Mouse (Mus musculus): ENCODE results near the gene 2610507B11Rik. TPM values are rescaled to one million over a fixed set of nuclear protein-coding genes. Genes with fewer than 3 reads are reported as not detected.

Gene 2610507B11Rik
- 48.4 TPM for polyA plus RNA-seq (2014; fragmentation: Illumina TruSeq; extraction: RNeasy Lipid Tissue Mini Kit (QIAGEN cat#74804); ENCODE audit: low read depth, low replicate concordance)

GRCm38 (mm10) chr11:78261380-78262352, at the start of gene 2610507B11Rik:
TSS of gene 2610507B11Rik (plus strand) at chr11:78261752.

GRCm38 (mm10) chr11:78245627-78246317, 15.8 kb upstream of the 2610507B11Rik start, which contains the start of the genes Sdf2 and Supt6:
TSS of gene Sdf2 (plus strand) at chr11:78245746.
TSS of gene Supt6 (minus strand) at chr11:78245987.

DNA sequence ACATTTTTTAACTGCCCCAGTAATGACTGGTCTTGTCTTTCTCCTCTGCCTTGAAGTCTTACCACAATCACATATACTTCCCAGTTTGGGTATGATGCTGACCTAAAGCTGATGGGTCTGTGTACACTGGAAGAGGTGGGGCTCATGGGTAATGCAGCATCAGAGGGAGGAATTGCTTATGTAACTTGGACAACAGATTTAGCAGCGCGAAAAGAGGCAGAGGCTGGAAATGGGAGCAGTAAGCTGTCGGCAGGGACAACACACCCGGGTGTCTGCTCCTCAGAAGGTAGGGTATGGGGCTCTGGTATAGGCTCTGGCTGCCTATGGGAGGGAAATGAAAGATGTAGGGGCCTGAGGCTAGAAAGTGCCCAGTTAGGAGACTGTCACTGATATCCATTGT, 29.1 kb downstream of the 2610507B11Rik start, which contains the start of gene BC030499:
Gene BC030499, plus strand, starts transcription at position 188 of the 400 bp plus-strand sequence.

GRCm38 (mm10) chr11:78301357-78302084, 40.0 kb downstream of the 2610507B11Rik start, which contains the start of gene Spag5:
TSS of gene Spag5 (plus strand) at chr11:78301529.

DNA sequence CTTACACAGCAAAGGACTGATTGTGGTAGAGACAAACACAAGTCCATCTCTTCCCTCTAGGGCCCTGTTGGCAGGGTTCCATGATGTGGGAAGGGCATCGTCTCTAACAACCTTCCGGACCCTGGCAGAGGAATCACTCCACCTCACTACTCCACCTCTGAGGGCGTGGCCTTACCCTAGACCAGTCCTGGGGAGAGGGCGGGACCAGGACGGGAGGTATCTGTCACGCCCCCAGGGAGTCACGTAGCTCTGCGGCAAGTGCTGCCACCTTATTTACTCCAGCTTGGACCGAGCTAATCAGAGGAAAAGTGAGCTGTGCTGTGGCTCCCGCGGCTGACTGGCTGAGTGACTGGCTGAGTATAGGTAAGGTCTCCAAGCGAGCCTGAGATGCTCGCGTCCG, 61.3 kb downstream of the 2610507B11Rik start, which contains the start of gene Aldoc:
Gene Aldoc, plus strand, starts transcription at position 109 of the 400 bp plus-strand sequence.

GRCm38 (mm10) chr11:78327634-78328511, 66.3 kb downstream of the 2610507B11Rik start, which contains the start of gene Pigs:
TSS of gene Pigs (plus strand) at chr11:78328415.

Other genes starting within 250 kb of the 2610507B11Rik start
- gene Dhrs13, start 229.5 kb upstream of the 2610507B11Rik start, polyA plus RNA-seq (2014; fragmentation: Illumina TruSeq; extraction: RNeasy Lipid Tissue Mini Kit (QIAGEN cat#74804); ENCODE audit: low read depth, low replicate concordance), result 3.3 TPM
- gene Flot2, start 223.8 kb upstream of the 2610507B11Rik start, polyA plus RNA-seq (2014; fragmentation: Illumina TruSeq; extraction: RNeasy Lipid Tissue Mini Kit (QIAGEN cat#74804); ENCODE audit: low read depth, low replicate concordance), result 8.4 TPM
- gene Eral1, start 181.4 kb upstream of the 2610507B11Rik start, polyA plus RNA-seq (2014; fragmentation: Illumina TruSeq; extraction: RNeasy Lipid Tissue Mini Kit (QIAGEN cat#74804); ENCODE audit: low read depth, low replicate concordance), result 5.7 TPM
- gene Fam222b, start 167.1 kb upstream of the 2610507B11Rik start, polyA plus RNA-seq (2014; fragmentation: Illumina TruSeq; extraction: RNeasy Lipid Tissue Mini Kit (QIAGEN cat#74804); ENCODE audit: low read depth, low replicate concordance), result 6.3 TPM
- 1.1 TPM for gene Traf4, start 96.2 kb upstream of the 2610507B11Rik start, polyA plus RNA-seq (2014; fragmentation: Illumina TruSeq; extraction: RNeasy Lipid Tissue Mini Kit (QIAGEN cat#74804); ENCODE audit: low read depth, low replicate concordance)
- gene Nek8, start 85.1 kb upstream of the 2610507B11Rik start, polyA plus RNA-seq (2014; fragmentation: Illumina TruSeq; extraction: RNeasy Lipid Tissue Mini Kit (QIAGEN cat#74804); ENCODE audit: low read depth, low replicate concordance), result 1.6 TPM
- 33.9 TPM for gene Tlcd1, start 85.0 kb upstream of the 2610507B11Rik start, polyA plus RNA-seq (2014; fragmentation: Illumina TruSeq; extraction: RNeasy Lipid Tissue Mini Kit (QIAGEN cat#74804); ENCODE audit: low read depth, low replicate concordance)
- 310 TPM for gene Rpl23a, start 78.2 kb upstream of the 2610507B11Rik start, polyA plus RNA-seq (2014; fragmentation: Illumina TruSeq; extraction: RNeasy Lipid Tissue Mini Kit (QIAGEN cat#74804); ENCODE audit: low read depth, low replicate concordance)
- gene Rab34, start 73.3 kb upstream of the 2610507B11Rik start, polyA plus RNA-seq (2014; fragmentation: Illumina TruSeq; extraction: RNeasy Lipid Tissue Mini Kit (QIAGEN cat#74804); ENCODE audit: low read depth, low replicate concordance), result 1.7 TPM
- 1.3 TPM for gene Proca1, start 68.4 kb upstream of the 2610507B11Rik start, polyA plus RNA-seq (2014; fragmentation: Illumina TruSeq; extraction: RNeasy Lipid Tissue Mini Kit (QIAGEN cat#74804); ENCODE audit: low read depth, low replicate concordance)
- gene Sdf2, start 16.0 kb upstream of the 2610507B11Rik start, polyA plus RNA-seq (2014; fragmentation: Illumina TruSeq; extraction: RNeasy Lipid Tissue Mini Kit (QIAGEN cat#74804); ENCODE audit: low read depth, low replicate concordance), result 21.3 TPM
- 5.8 TPM for gene Supt6, start 15.8 kb upstream of the 2610507B11Rik start, polyA plus RNA-seq (2014; fragmentation: Illumina TruSeq; extraction: RNeasy Lipid Tissue Mini Kit (QIAGEN cat#74804); ENCODE audit: low read depth, low replicate concordance)
- gene BC030499, start 29.1 kb downstream of the 2610507B11Rik start, polyA plus RNA-seq (2014; fragmentation: Illumina TruSeq; extraction: RNeasy Lipid Tissue Mini Kit (QIAGEN cat#74804); ENCODE audit: low read depth, low replicate concordance), result 0.24 TPM
- 0.32 TPM for gene Spag5, start 39.8 kb downstream of the 2610507B11Rik start, polyA plus RNA-seq (2014; fragmentation: Illumina TruSeq; extraction: RNeasy Lipid Tissue Mini Kit (QIAGEN cat#74804); ENCODE audit: low read depth, low replicate concordance)
- 10.4 TPM for gene Aldoc, start 61.2 kb downstream of the 2610507B11Rik start, polyA plus RNA-seq (2014; fragmentation: Illumina TruSeq; extraction: RNeasy Lipid Tissue Mini Kit (QIAGEN cat#74804); ENCODE audit: low read depth, low replicate concordance)
- 1.4 TPM for gene Pigs, start 66.7 kb downstream of the 2610507B11Rik start, polyA plus RNA-seq (2014; fragmentation: Illumina TruSeq; extraction: RNeasy Lipid Tissue Mini Kit (QIAGEN cat#74804); ENCODE audit: low read depth, low replicate concordance)
- 0.58 TPM for gene Unc119, start 81.7 kb downstream of the 2610507B11Rik start, polyA plus RNA-seq (2014; fragmentation: Illumina TruSeq; extraction: RNeasy Lipid Tissue Mini Kit (QIAGEN cat#74804); ENCODE audit: low read depth, low replicate concordance)
- gene Foxn1, start 124.8 kb downstream of the 2610507B11Rik start, polyA plus RNA-seq (2014; fragmentation: Illumina TruSeq; extraction: RNeasy Lipid Tissue Mini Kit (QIAGEN cat#74804); ENCODE audit: low read depth, low replicate concordance), result not detected
- 0.45 TPM for gene Slc13a2, start 160.5 kb downstream of the 2610507B11Rik start, polyA plus RNA-seq (2014; fragmentation: Illumina TruSeq; extraction: RNeasy Lipid Tissue Mini Kit (QIAGEN cat#74804); ENCODE audit: low read depth, low replicate concordance)
- 4.4 TPM for gene Slc46a1, start 203.9 kb downstream of the 2610507B11Rik start, polyA plus RNA-seq (2014; fragmentation: Illumina TruSeq; extraction: RNeasy Lipid Tissue Mini Kit (QIAGEN cat#74804); ENCODE audit: low read depth, low replicate concordance)
- not detected for gene Sarm1, start 236.0 kb downstream of the 2610507B11Rik start, polyA plus RNA-seq (2014; fragmentation: Illumina TruSeq; extraction: RNeasy Lipid Tissue Mini Kit (QIAGEN cat#74804); ENCODE audit: low read depth, low replicate concordance)
- gene Vtn, start 237.3 kb downstream of the 2610507B11Rik start, polyA plus RNA-seq (2014; fragmentation: Illumina TruSeq; extraction: RNeasy Lipid Tissue Mini Kit (QIAGEN cat#74804); ENCODE audit: low read depth, low replicate concordance), result 538 TPM
- gene Sebox, start 241.7 kb downstream of the 2610507B11Rik start, polyA plus RNA-seq (2014; fragmentation: Illumina TruSeq; extraction: RNeasy Lipid Tissue Mini Kit (QIAGEN cat#74804); ENCODE audit: low read depth, low replicate concordance), result not detected

Data from liver, adult 10 weeks (tissue).